Mouse (Mus musculus) left cerebral cortex, adult 2 months (tissue): ENCODE results near the gene Kpna7. TPM values are rescaled to one million over a fixed set of nuclear protein-coding genes. Genes with fewer than 3 reads are reported as not detected.
A peak's percentile ranks its signal among the peaks of the same experiment; 100 is the strongest.
"Not testable (repeated sequence)": the region's sequence is repeated elsewhere in the genome, so short reads cannot be mapped to it uniquely, and the experiment has no call there.

Source experiments
- DNase-seq, 2 experiments: peaks; one replicate each; pipeline ENCODE4 v3.0.0; 2021 to 2022; ENCODE audit warnings: low spot score in 2 of 2, mixed read lengths in 1 of 2; ENCODE audit errors: extremely low spot score in 1 of 2
- H3K27ac ChIP-seq: fragments of 200-600 bp; 2 replicates; pipeline ENCODE4 v1.8.1; 2022
- H3K4me3 ChIP-seq: fragments of 200-600 bp; 2 replicates; pipeline ENCODE4 v1.8.1; 2022
- CTCF ChIP-seq: fragments of 200-600 bp; IDR thresholded peaks from 2 replicates; pipeline ENCODE4 v1.8.1; 2022; ENCODE audit warnings: antibody characterized with exemption, mild to moderate bottlenecking, moderate library complexity
- intact Hi-C: fragments of 180-260 bp; cut with DNase I; formaldehyde crosslinking; loops from one replicate; pipeline ENCODE4 v1.15.1; 2025
- total RNA-seq, 2 experiments: library from RNA; stranded (reverse); gene quantifications; 2 replicates each; pipeline ENCODE4 v1.2.3; 2021

The Kpna7 gene
- total RNA-seq, 2 experiments from 2014 or later, result not detected

GRCm38 (mm10) chr5:145059524-145059923, 24.3 kb downstream of the Kpna7 start:
- DNase-seq, result no peak
- H3K27ac ChIP-seq, result no peak overlapping the region
- H3K4me3 ChIP-seq, result no peak overlapping the region
- intact Hi-C loops, result no loop called here
- TF ChIP-seq CTCF, result no peak

- no peak overlapping the region for H3K27ac ChIP-seq
- intact Hi-C loops, result no loop called here
- TF ChIP-seq CTCF, result no peak; the same call in 1 of the 2 replicates
- no peak for DNase-seq
- no peak overlapping the region for H3K4me3 ChIP-seq
Observed at GRCm38 (mm10) chr5:145058722-145059121, 25.1 kb downstream of the Kpna7 start.

DNA sequence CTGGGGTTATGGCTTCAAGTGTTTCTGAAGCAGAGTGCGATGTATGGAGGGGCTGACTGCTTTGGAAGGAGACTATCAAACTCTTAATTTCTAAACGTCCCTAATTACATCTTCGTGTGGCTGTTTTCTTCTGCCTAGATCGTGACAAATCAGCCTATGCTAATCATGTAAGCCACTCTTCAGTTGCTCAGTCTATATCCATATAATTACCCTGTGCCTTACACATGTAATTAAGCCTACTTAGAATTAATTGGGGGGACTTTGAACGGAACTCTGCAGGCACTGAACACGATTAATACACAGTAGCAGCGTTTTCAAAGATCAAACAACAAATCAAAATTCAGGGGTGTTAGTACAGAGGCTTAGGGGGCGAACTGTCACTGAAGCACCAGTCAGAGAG, 25.9 kb downstream of the Kpna7 start:
- no peak for DNase-seq
- Histone ChIP-seq H3K27ac (no peak overlapping the region), H3K4me3 (no peak overlapping the region)
- intact Hi-C loops, result no loop called here
- TF ChIP-seq CTCF, result no peak

- DNase-seq, intact Hi-C loops, H3K27ac ChIP-seq, H3K4me3 ChIP-seq: not testable (repeated sequence)
Observed at GRCm38 (mm10) chr5:145054187-145054586, 29.6 kb downstream of the Kpna7 start.

DNA sequence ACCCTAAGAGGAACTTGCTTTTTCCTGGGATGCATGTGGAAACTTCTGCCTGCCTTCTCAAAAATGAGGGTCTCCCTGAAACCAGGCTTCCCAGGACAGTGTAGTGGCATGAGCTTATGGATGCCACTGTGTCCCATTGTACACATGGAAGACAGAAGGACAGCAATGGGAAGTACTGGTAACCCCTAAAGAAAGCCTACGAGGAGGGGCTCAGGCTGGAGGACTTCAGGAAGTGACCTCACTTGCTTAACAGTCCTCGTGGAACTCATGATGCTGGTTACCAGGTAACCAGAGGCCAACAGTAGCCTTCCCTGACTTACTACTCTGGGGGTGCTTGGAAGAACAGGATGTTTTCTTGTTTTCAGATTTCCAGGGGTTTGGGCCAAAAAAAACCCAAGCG, 41.1 kb downstream of the Kpna7 start, which contains the start of gene 1700018F24Rik:
Gene 1700018F24Rik, plus strand, starts transcription at position 301 of the 400 bp plus-strand sequence.
- H3K27ac ChIP-seq, intact Hi-C loops, DNase-seq: not testable (repeated sequence)

DNA sequence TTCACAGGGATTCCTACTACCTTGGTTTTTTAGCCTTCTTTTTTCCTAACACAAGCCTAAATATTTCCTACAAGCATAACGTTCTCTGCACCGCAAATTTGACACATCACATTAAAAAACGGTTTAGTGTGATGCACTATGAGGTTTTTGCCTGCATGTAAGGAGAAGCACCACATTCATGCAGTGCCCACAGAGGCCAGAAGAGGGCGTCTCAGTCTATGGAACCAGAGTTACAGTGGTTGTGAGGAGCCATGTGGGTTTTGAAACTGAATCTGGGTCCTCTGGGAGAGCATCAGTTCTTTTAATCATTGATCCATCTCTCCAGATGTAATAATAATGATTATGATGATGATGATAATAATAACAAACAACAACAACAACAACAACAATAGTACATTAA, 42.2 kb downstream of the Kpna7 start:
- no peak for DNase-seq
- Histone ChIP-seq H3K27ac (no peak overlapping the region), H3K4me3 (no peak overlapping the region)
- TF ChIP-seq CTCF, result peak; percentile 29
- intact Hi-C loops, result no loop called here

More for the DNA sequence above, 41.1 kb downstream of the Kpna7 start, which contains the start of gene 1700018F24Rik:
- H3K4me3 ChIP-seq, result not testable (repeated sequence)

GRCm38 (mm10) chr5:145032391-145032790, 51.4 kb downstream of the Kpna7 start, which contains the start of gene Gm4871:
Gene Gm4871 (minus strand): TSS chr5:145032754.
- DNase-seq, result not testable (repeated sequence)

GRCm38 (mm10) chr5:145030476-145030875, 53.4 kb downstream of the Kpna7 start:
- intact Hi-C loops, result not testable (repeated sequence)

More at GRCm38 (mm10) chr5:145032391-145032790, 51.4 kb downstream of the Kpna7 start, which contains the start of gene Gm4871:
- intact Hi-C loops, H3K27ac ChIP-seq, H3K4me3 ChIP-seq: not testable (repeated sequence)

GRCm38 (mm10) chr5:145020712-145021111, 63.1 kb downstream of the Kpna7 start:
- DNase-seq, intact Hi-C loops: not testable (repeated sequence)

More at GRCm38 (mm10) chr5:145030476-145030875, 53.4 kb downstream of the Kpna7 start:
- not testable (repeated sequence) for DNase-seq, H3K4me3 ChIP-seq, H3K27ac ChIP-seq

DNA sequence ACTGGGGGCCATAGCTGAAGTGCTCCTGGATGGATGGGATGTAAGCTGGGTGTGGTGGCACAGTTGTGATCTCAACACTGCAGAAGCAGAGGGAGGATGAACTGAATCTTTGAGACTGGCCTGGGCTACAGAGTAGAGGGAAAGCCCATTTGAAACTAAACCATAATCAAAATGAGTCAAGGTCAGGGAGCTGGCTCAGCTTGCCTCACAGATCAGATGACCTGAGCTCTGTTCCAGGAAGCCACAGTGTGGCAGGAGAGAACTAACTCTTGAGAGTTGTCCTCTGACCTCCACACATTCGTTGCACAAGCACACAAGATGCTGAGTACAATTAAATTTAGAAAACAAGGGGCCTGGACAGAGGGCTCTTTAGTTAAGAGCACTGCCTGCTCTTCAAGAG, 63.6 kb downstream of the Kpna7 start:
- DNase-seq, intact Hi-C loops, H3K27ac ChIP-seq, H3K4me3 ChIP-seq: not testable (repeated sequence)

More at GRCm38 (mm10) chr5:145020712-145021111, 63.1 kb downstream of the Kpna7 start:
- not testable (repeated sequence) for H3K27ac ChIP-seq, H3K4me3 ChIP-seq

GRCm38 (mm10) chr5:145016761-145017160, 67.1 kb downstream of the Kpna7 start:
- intact Hi-C loops, result loop anchor here (5.0 kb wide), 1 partner anchor 51 kb away; no protein-coding TSS in a partner anchor
- DNase-seq, H3K4me3 ChIP-seq, H3K27ac ChIP-seq: not testable (repeated sequence)
- peak; percentile 43 for TF ChIP-seq CTCF

DNA sequence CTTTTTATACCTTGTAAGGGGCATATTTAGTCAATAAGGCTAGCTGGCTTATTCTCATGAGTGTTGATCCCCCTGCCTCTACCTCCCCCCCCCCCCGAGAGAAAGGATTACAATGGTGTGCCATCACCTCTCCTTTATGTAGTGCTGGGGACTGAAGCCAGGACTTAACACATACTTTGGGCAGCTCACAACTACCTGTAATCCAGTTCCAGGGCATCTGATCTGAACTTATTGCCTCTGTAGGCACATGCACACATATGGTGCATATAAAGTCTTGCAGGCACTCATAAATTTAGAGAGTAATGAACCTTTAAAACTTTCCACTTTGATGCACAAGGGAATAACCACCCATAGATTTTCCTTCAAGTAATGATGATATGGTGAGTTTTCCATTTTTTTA, 69.6 kb downstream of the Kpna7 start:
- intact Hi-C loops, result no loop called here
- no peak overlapping the region for H3K27ac ChIP-seq
- DNase-seq, result no peak

More for the DNA sequence above, 69.6 kb downstream of the Kpna7 start:
- no peak for TF ChIP-seq CTCF
- no peak overlapping the region for H3K4me3 ChIP-seq
